Mouse (Mus musculus): Measurements from ENCODE around the gene Mettl5. TPM values are rescaled to one million over a fixed set of nuclear protein-coding genes. Genes with fewer than 3 reads are reported as not detected.
A peak's percentile ranks its signal among the peaks of the same experiment; 100 is the strongest.

Gene Mettl5
- polyA plus RNA-seq, 1 experiment, result 9.0 TPM

- Histone ChIP-seq H3K36me3 (ENCODE audit: control insufficient read depth, insufficient read depth) (no peaks in the 10 kb centered on the region), H3K79me2 (ENCODE audit: control insufficient read depth, insufficient read depth) (no peaks in the 10 kb centered on the region), H3K79me3 (ENCODE audit: low read depth) (peaks cover 3% of the 10 kb centered on the region), H3K27me3 (ENCODE audit: control insufficient read depth, insufficient read depth, insufficient read length) (no peaks in the 10 kb centered on the region), H3ac (ENCODE audit: control insufficient read depth, insufficient read length, low read depth) (no peak overlapping the region), H3K4me3 (ENCODE audit: insufficient read depth, poor library complexity, severe bottlenecking) (no peak overlapping the region)
- TF ChIP-seq FOSL1 (IDR thresholded peaks at IDR 0.05; ENCODE audit: insufficient read depth, low read length, poor library complexity, severe bottlenecking), result no peak
- TF ChIP-seq USF1 (IDR thresholded peaks at IDR 0.05; ENCODE audit: low read depth), result no peak
- no peak for TF ChIP-seq MAX (IDR thresholded peaks at IDR 0.05)
- TF ChIP-seq CTCF (IDR thresholded peaks at IDR 0.05; ENCODE audit: control insufficient read depth, insufficient read depth, insufficient read length), result no peak
- no peak for TF ChIP-seq MYOD1 (IDR thresholded peaks at IDR 0.05; ENCODE audit: control insufficient read depth, insufficient read length, low read depth)
- no peak for TF ChIP-seq CEBPB (IDR thresholded peaks at IDR 0.05; ENCODE audit: low read depth)
- no peak for TF ChIP-seq MYOG (IDR thresholded peaks at IDR 0.05; ENCODE audit: control insufficient read depth, extremely low read depth, insufficient read length)
Observed at GRCm38 (mm10) chr2:69883990-69884391, 1.4 kb downstream of the Mettl5 start.

- Histone ChIP-seq H3K36me3 (ENCODE audit: control insufficient read depth, insufficient read depth) (peaks cover 45% of the 10 kb centered on the region), H3K4me3 (ENCODE audit: insufficient read depth, poor library complexity, severe bottlenecking) (peak overlapping the region; percentile 98), H3K79me3 (ENCODE audit: low read depth) (peaks cover 45% of the 10 kb centered on the region), H3K79me2 (ENCODE audit: control insufficient read depth, insufficient read depth) (peaks cover 53% of the 10 kb centered on the region), H3ac (ENCODE audit: control insufficient read depth, insufficient read length, low read depth) (peak overlapping the region; percentile 98), H3K27me3 (ENCODE audit: control insufficient read depth, insufficient read depth, insufficient read length) (no peaks in the 10 kb centered on the region)
- no peak for TF ChIP-seq MAX (IDR thresholded peaks at IDR 0.05)
- TF ChIP-seq MYOG (IDR thresholded peaks at IDR 0.05; ENCODE audit: control insufficient read depth, extremely low read depth, insufficient read length), result no peak
- no peak for TF ChIP-seq USF1 (IDR thresholded peaks at IDR 0.05; ENCODE audit: low read depth)
- no peak for TF ChIP-seq MYOD1 (IDR thresholded peaks at IDR 0.05; ENCODE audit: control insufficient read depth, insufficient read length, low read depth)
- TF ChIP-seq FOSL1 (IDR thresholded peaks at IDR 0.05; ENCODE audit: insufficient read depth, low read length, poor library complexity, severe bottlenecking), result no peak
- no peak for TF ChIP-seq CTCF (IDR thresholded peaks at IDR 0.05; ENCODE audit: control insufficient read depth, insufficient read depth, insufficient read length)
- no peak for TF ChIP-seq CEBPB (IDR thresholded peaks at IDR 0.05; ENCODE audit: low read depth)
Observed at GRCm38 (mm10) chr2:69862117-69862657, 23.2 kb downstream of the Mettl5 start.

GRCm38 (mm10) chr2:69861485-69862091, 23.8 kb downstream of the Mettl5 start, which contains the start of gene Ssb:
Gene Ssb (plus strand): TSS chr2:69861562.
- Histone ChIP-seq H3K4me3 (ENCODE audit: insufficient read depth, poor library complexity, severe bottlenecking) (peak within 1 kb of the TSS; percentile 98), H3K27me3 (ENCODE audit: control insufficient read depth, insufficient read depth, insufficient read length) (no peaks in the 10 kb centered on the region), H3K79me3 (ENCODE audit: low read depth) (peaks cover 45% of the 10 kb centered on the region), H3K36me3 (ENCODE audit: control insufficient read depth, insufficient read depth) (peaks cover 39% of the 10 kb centered on the region), H3K79me2 (ENCODE audit: control insufficient read depth, insufficient read depth) (peaks cover 53% of the 10 kb centered on the region), H3ac (ENCODE audit: control insufficient read depth, insufficient read length, low read depth) (peak within 1 kb of the TSS; percentile 98)
- TF ChIP-seq MAX (IDR thresholded peaks at IDR 0.05), result peak; percentile 62
- no peak for TF ChIP-seq CEBPB (IDR thresholded peaks at IDR 0.05; ENCODE audit: low read depth)
- TF ChIP-seq FOSL1 (IDR thresholded peaks at IDR 0.05; ENCODE audit: insufficient read depth, low read length, poor library complexity, severe bottlenecking), result no peak
- no peak for TF ChIP-seq CTCF (IDR thresholded peaks at IDR 0.05; ENCODE audit: control insufficient read depth, insufficient read depth, insufficient read length)

DNA sequence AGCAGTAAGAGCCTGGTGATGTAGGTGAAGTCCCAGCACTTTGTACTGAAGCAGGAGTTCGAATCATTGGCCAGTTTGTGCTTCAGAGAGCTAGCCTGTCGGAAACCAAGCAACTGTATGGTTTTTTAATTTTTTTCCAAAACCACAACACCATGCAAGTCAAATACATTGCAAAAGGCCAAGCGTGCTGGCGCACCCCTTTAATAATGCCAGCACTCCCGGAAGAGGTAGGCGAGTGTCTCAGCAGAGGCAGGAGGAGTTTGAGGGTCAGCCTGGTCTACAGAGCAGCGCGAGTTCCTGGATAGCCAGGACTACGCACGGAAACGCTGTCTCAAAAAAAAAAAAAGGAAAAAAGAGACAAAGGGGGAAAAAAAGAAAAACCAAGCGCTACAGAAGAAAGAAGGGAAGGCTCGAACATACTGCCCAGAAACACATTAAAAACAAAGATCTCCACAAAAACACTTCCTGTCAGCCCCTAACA, 24.4 kb downstream of the Mettl5 start:
- Histone ChIP-seq H3K36me3 (ENCODE audit: control insufficient read depth, insufficient read depth) (peaks cover 33% of the 10 kb centered on the region), H3K4me3 (ENCODE audit: insufficient read depth, poor library complexity, severe bottlenecking) (peak overlapping the region; percentile 98), H3ac (ENCODE audit: control insufficient read depth, insufficient read length, low read depth) (peak overlapping the region; percentile 41), H3K79me3 (ENCODE audit: low read depth) (peaks cover 42% of the 10 kb centered on the region), H3K79me2 (ENCODE audit: control insufficient read depth, insufficient read depth) (peaks cover 47% of the 10 kb centered on the region), H3K27me3 (ENCODE audit: control insufficient read depth, insufficient read depth, insufficient read length) (no peaks in the 10 kb centered on the region)
- no peak for TF ChIP-seq CTCF (IDR thresholded peaks at IDR 0.05; ENCODE audit: control insufficient read depth, insufficient read depth, insufficient read length)
- TF ChIP-seq CEBPB (IDR thresholded peaks at IDR 0.05; ENCODE audit: low read depth), result no peak
- TF ChIP-seq USF1 (IDR thresholded peaks at IDR 0.05; ENCODE audit: low read depth), result no peak
- TF ChIP-seq MAX (IDR thresholded peaks at IDR 0.05), result no peak
- no peak for TF ChIP-seq MYOG (IDR thresholded peaks at IDR 0.05; ENCODE audit: control insufficient read depth, extremely low read depth, insufficient read length)
- no peak for TF ChIP-seq MYOD1 (IDR thresholded peaks at IDR 0.05; ENCODE audit: control insufficient read depth, insufficient read length, low read depth)
- TF ChIP-seq FOSL1 (IDR thresholded peaks at IDR 0.05; ENCODE audit: insufficient read depth, low read length, poor library complexity, severe bottlenecking), result no peak

- Histone ChIP-seq H3K27me3 (ENCODE audit: control insufficient read depth, insufficient read depth, insufficient read length) (no peaks in the 10 kb centered on the region), H3K4me3 (ENCODE audit: insufficient read depth, poor library complexity, severe bottlenecking) (no peak overlapping the region), H3K79me3 (ENCODE audit: low read depth) (peaks cover 13% of the 10 kb centered on the region), H3K36me3 (ENCODE audit: control insufficient read depth, insufficient read depth) (peaks cover 3% of the 10 kb centered on the region), H3ac (ENCODE audit: control insufficient read depth, insufficient read length, low read depth) (no peak overlapping the region), H3K79me2 (ENCODE audit: control insufficient read depth, insufficient read depth) (peaks cover 16% of the 10 kb centered on the region)
- TF ChIP-seq MAX (IDR thresholded peaks at IDR 0.05) (no peak), MYOD1 (IDR thresholded peaks at IDR 0.05; ENCODE audit: control insufficient read depth, insufficient read length, low read depth) (no peak), CEBPB (IDR thresholded peaks at IDR 0.05; ENCODE audit: low read depth) (no peak), FOSL1 (IDR thresholded peaks at IDR 0.05; ENCODE audit: insufficient read depth, low read length, poor library complexity, severe bottlenecking) (no peak), USF1 (IDR thresholded peaks at IDR 0.05; ENCODE audit: low read depth) (no peak), CTCF (IDR thresholded peaks at IDR 0.05; ENCODE audit: control insufficient read depth, insufficient read depth, insufficient read length) (no peak), MYOG (IDR thresholded peaks at IDR 0.05; ENCODE audit: control insufficient read depth, extremely low read depth, insufficient read length) (no peak)
Observed at GRCm38 (mm10) chr2:69857882-69858281, 27.5 kb downstream of the Mettl5 start.
